Mouse (Mus musculus): ENCODE measurements around the gene Exog. TPM values are rescaled to one million over a fixed set of nuclear protein-coding genes. Genes with fewer than 3 reads are reported as not detected.

Gene Exog
- total RNA-seq, 2 experiments from 2014 or later: 22.7 to 26.5 TPM

- DNase-seq (ENCODE audit: low spot score in 2 of 2): no peak
Measured at GRCm38 (mm10) chr9:119503613-119504012, 58.9 kb downstream of the Exog start.

GRCm38 (mm10) chr9:119504981-119505658, 60.4 kb downstream of the Exog start:
- DNase-seq (ENCODE audit: low spot score in 2 of 2): no peak

GRCm38 (mm10) chr9:119510902-119511301, 66.2 kb downstream of the Exog start:
- DNase-seq (ENCODE audit: low spot score in 2 of 2): peak; percentile 33 to 41

- DNase-seq (ENCODE audit: low spot score in 2 of 2): no peak
Measured at GRCm38 (mm10) chr9:119512993-119513392, 68.2 kb downstream of the Exog start.

GRCm38 (mm10) chr9:119513816-119514215, 69.1 kb downstream of the Exog start:
- DNase-seq (ENCODE audit: low spot score in 2 of 2): no peak

- DNase-seq (ENCODE audit: low spot score in 2 of 2): no peak
Measured at GRCm38 (mm10) chr9:119514986-119515385, 70.2 kb downstream of the Exog start.

Other genes with a start within 250 kb of the Exog start
- gene Slc22a13, start 235.8 kb upstream of the Exog start, total RNA-seq (2021): not detected
- gene Oxsr1, start 122.5 kb upstream of the Exog start, total RNA-seq (2021): 10 to 100 TPM; 37.1 to 41.5 TPM
- 10 to 100 TPM; 66.2 to 79.4 TPM for gene Acaa1a, start 105.3 kb upstream of the Exog start, total RNA-seq (2021)
- gene Myd88, start 103.5 kb upstream of the Exog start, total RNA-seq (2021): 1 to 10 TPM; 5.2 to 5.9 TPM
- 1 to 10 TPM; 4.4 to 4.8 TPM for gene Xylb, start 87.6 kb upstream of the Exog start, total RNA-seq (2021)
- gene Slc22a14, start 79.4 kb upstream of the Exog start, total RNA-seq (2021): not detected
- 10 to 100 TPM; 10.2 to 12.6 TPM for gene Acvr2b, start 42.8 kb upstream of the Exog start, total RNA-seq (2021)
- gene Scn5a, start 134.1 kb downstream of the Exog start, total RNA-seq (2021): 1 to 10 TPM; 1.4 to 1.5 TPM